Mouse (Mus musculus) heart, postnatal 10 days (tissue): Measurements from ENCODE around the gene Adipor2. TPM values are rescaled to one million over a fixed set of nuclear protein-coding genes. Genes with fewer than 3 reads are reported as not detected.

ENCODE experiments used
- DNase-seq, 2 experiments: peaks; one replicate each; pipeline ENCODE4 v3.0.0; 2021
- intact Hi-C: fragments of 180-260 bp; cut with DNase I; formaldehyde crosslinking; loops from one replicate; pipeline ENCODE4 v1.15.1; 2025
- total RNA-seq, 2 experiments: library from RNA; stranded (reverse); gene quantifications; 2 replicates each; pipeline ENCODE4 v1.2.3; 2021

The Adipor2 gene
- total RNA-seq, 2 experiments from 2014 or later = 59.0 to 61.0 TPM

- no peak for DNase-seq
- intact Hi-C loops = no loop called here
Measured at GRCm38 (mm10) chr6:119324776-119325175, 92.7 kb downstream of the Adipor2 start.

- DNase-seq = no peak
- intact Hi-C loops = no loop called here
Measured at GRCm38 (mm10) chr6:119321752-119322151, 95.8 kb downstream of the Adipor2 start.

GRCm38 (mm10) chr6:119320481-119320880, 97.0 kb downstream of the Adipor2 start:
- DNase-seq = peak; percentile 51 to 65
- intact Hi-C loops = no loop called here

GRCm38 (mm10) chr6:119319358-119319757, 98.1 kb downstream of the Adipor2 start:
- intact Hi-C loops = no loop called here

GRCm38 (mm10) chr6:119318732-119319131, 98.8 kb downstream of the Adipor2 start:
- no peak for DNase-seq
- intact Hi-C loops = no loop called here

More at GRCm38 (mm10) chr6:119319358-119319757, 98.1 kb downstream of the Adipor2 start:
- no peak for DNase-seq

- intact Hi-C loops = no loop called here
- no peak for DNase-seq
Measured at GRCm38 (mm10) chr6:119314751-119315476, 102.6 kb downstream of the Adipor2 start.

GRCm38 (mm10) chr6:119313588-119314375, 103.7 kb downstream of the Adipor2 start:
- intact Hi-C loops = no loop called here
- no peak for DNase-seq

- no peak for DNase-seq
- intact Hi-C loops = no loop called here
Measured at GRCm38 (mm10) chr6:119313096-119313495, 104.4 kb downstream of the Adipor2 start.

- DNase-seq = no peak
- intact Hi-C loops = no loop called here
Measured at GRCm38 (mm10) chr6:119312381-119312780, 105.1 kb downstream of the Adipor2 start.

- no peak for DNase-seq
- intact Hi-C loops = no loop called here
Measured at GRCm38 (mm10) chr6:119310176-119310575, 107.3 kb downstream of the Adipor2 start.

GRCm38 (mm10) chr6:119307867-119308413, 109.6 kb downstream of the Adipor2 start:
- intact Hi-C loops = no loop called here
- no peak for DNase-seq

- no peak for DNase-seq
- intact Hi-C loops = no loop called here
Measured at GRCm38 (mm10) chr6:119303331-119303730, 114.2 kb downstream of the Adipor2 start.

Other genes with a start within 250 kb of the Adipor2 start
- gene Dcp1b, start 242.5 kb downstream of the Adipor2 start, total RNA-seq = 1 to 10 TPM; 4.2 to 5.3 TPM
- 100 to 1,000 TPM; 207 to 222 TPM for gene Cacna1c, start 221.3 kb downstream of the Adipor2 start, total RNA-seq
- not detected for gene Cacna2d4, start 181.2 kb downstream of the Adipor2 start, total RNA-seq
- not detected for gene Lrtm2, start 86.9 kb downstream of the Adipor2 start, total RNA-seq
- 10 to 100 TPM; 19.5 to 20.0 TPM for gene Fbxl14, start 62.0 kb upstream of the Adipor2 start, total RNA-seq
- gene Wnt5b, start 126.6 kb upstream of the Adipor2 start, total RNA-seq = 1 to 10 TPM; 5.3 to 7.2 TPM